Comparison of ENCODE assay signal across 10 mouse cellular contexts in the genomic region with DNA sequence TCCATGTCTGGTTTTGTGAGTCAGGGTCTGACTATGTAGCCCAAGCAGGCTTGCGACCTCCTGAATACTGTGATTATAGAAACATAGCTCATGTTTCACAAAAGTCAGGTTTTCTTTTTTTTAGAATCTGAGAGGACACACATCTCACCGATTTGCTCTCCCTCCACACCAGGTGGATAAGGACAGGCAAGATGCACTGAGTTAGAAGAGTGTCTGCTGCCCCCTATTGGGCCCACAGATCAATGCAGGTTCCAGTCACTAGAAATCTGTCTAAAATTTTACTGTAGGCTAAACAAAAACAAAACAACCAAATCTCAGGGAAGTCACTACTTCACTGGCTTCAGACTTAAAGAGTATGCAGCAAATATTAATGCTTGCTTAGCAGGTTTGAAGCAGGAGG. TPM values are rescaled to one million over a fixed set of nuclear protein-coding genes. Genes with fewer than 3 reads are reported as not detected.
DNase-seq lines count a peak whose midpoint lies in the region; ATAC-seq and TF ChIP-seq lines count a peak whose summit lies in the region.
"Had no signal": no experiment of that assay in that cellular context is flagged by ENCODE, and none has a peak within 500 bp of the region (broad histone marks: within the 10 kb centered on the region; RNA-seq: fewer than 3 reads in every experiment).

No protein-coding gene starts in this region.

- H3K4me2 ChIP-seq in hindbrain, embryonic 14.5 days (replicated peaks) = no peak overlapping the region
- H3K4me2 ChIP-seq: hindbrain, embryonic 15.5 days had no signal

- TF ChIP-seq POLR2A in heart, adult 2 months (IDR thresholded peaks at IDR 0.05; ENCODE audit: insufficient read depth, low read depth, low read length) = no peak

- H3K9me3 ChIP-seq in hindbrain, embryonic 14.5 days (ENCODE audit: control insufficient read depth, low read length) = no peaks in the 10 kb centered on the region
- H3K9me3 ChIP-seq: hindbrain, embryonic 15.5 days had no signal

- H3K9ac ChIP-seq in heart, adult 2 months (ENCODE audit: low read depth, low read length) = no peak overlapping the region
- no peak overlapping the region for H3K9ac ChIP-seq in hindbrain, embryonic 14.5 days
- H3K9ac ChIP-seq: hindbrain, embryonic 15.5 days had no signal

- WGBS in heart, adult 2 months = 58% methylated on average over 2 of the region's 2 CpGs
- WGBS in hindbrain, embryonic 14.5 days = 55% methylated on average over 2 of the region's 2 CpGs

- H3K36me3 ChIP-seq in heart, adult 2 months (ENCODE audit: control insufficient read depth, insufficient read depth, low read length) = no peaks in the 10 kb centered on the region
- peaks cover 31% of the 10 kb centered on the region for H3K36me3 ChIP-seq in hindbrain, embryonic 14.5 days (replicated peaks; ENCODE audit: control insufficient read depth, insufficient read depth)

- no peaks in the 10 kb centered on the region for H3K4me1 ChIP-seq in heart, adult 2 months (ENCODE audit: control insufficient read depth, insufficient read depth, low read length)
- no peaks in the 10 kb centered on the region for H3K4me1 ChIP-seq in hindbrain, embryonic 14.5 days (replicated peaks; ENCODE audit: control insufficient read depth, insufficient read depth, low read length)
- H3K4me1 ChIP-seq: hindbrain, embryonic 15.5 days had no signal

- intact Hi-C loops in heart, adult 2 months (cut with DNase I) = loop anchor here (1.0 to 5.0 kb wide), 3 partner anchors 193 to 308 kb away; no protein-coding TSS in a partner anchor

- ATAC-seq in hindbrain, embryonic 14.5 days (ENCODE audit: low FRiP score) = no peak
- ATAC-seq in megakaryocyte-erythroid progenitor cell, adult 5-6 weeks (replicated peaks; ENCODE audit: low FRiP score, low TSS enrichment, poor library complexity, severe bottlenecking) = peak; percentile 73

- peak; percentile 92 for TF ChIP-seq CTCF in heart, adult 2 months (IDR thresholded peaks at IDR 0.05)

- H3K27ac ChIP-seq in heart, adult 2 months = no peak overlapping the region
- no peak overlapping the region for H3K27ac ChIP-seq in hindbrain, embryonic 14.5 days
- H3K27ac ChIP-seq: hindbrain, embryonic 15.5 days had no signal

- no peaks in the 10 kb centered on the region for H3K27me3 ChIP-seq in heart, adult 2 months (ENCODE audit: control insufficient read depth, insufficient read depth, low read length)
- no peaks in the 10 kb centered on the region for H3K27me3 ChIP-seq in hindbrain, embryonic 14.5 days (ENCODE audit: control insufficient read depth, insufficient read depth, low read length)
- H3K27me3 ChIP-seq: hindbrain, embryonic 15.5 days had no signal

- no peak for TF ChIP-seq EP300 in heart, adult 2 months (IDR thresholded peaks at IDR 0.05; ENCODE audit: insufficient read depth, low read depth, low read length)

- H3K4me3 ChIP-seq in heart, adult 2 months = no peak overlapping the region
- no peak overlapping the region for H3K4me3 ChIP-seq in hindbrain, embryonic 14.5 days (replicated peaks; ENCODE audit: low read length)
- H3K4me3 ChIP-seq: hindbrain, embryonic 15.5 days; myocyte had no signal

- peak; percentile 27 to 51 for DNase-seq in heart, adult 2 months
- DNase-seq in heart, adult 9 months (ENCODE audit: low spot score in 2 of 2) = no peak
- DNase-seq in ovary, postnatal 36 days (ENCODE audit: low spot score) = peak; percentile 17
- no peak for DNase-seq in ovary, postnatal 14 days (ENCODE audit: low spot score)
- peak; percentile 51 for DNase-seq in cerebellum, adult 11 months
- peak; percentile 62 for DNase-seq in hindbrain, embryonic 14.5 days (ENCODE audit: low spot score)
- no peak for DNase-seq in urinary bladder, postnatal 10 days (ENCODE audit: low spot score)

- no peaks in the 10 kb centered on the region for H3K79me2 ChIP-seq in heart, adult 2 months (replicated peaks; ENCODE audit: control insufficient read depth, insufficient read depth, low read length)

RNA-seq across cellular contexts. Expression of gene Bcl2, which starts 21.5 kb away (rescaled TPM):
- total RNA-seq in heart, adult 2 months (2021) = 1 to 10 TPM; 3.5 to 5.0 TPM
- 1.3 and 1.9 TPM in 2 replicates for polyA plus RNA-seq in heart, adult 2 months (2012; rRNA removed)
- 11.4 and 11.9 TPM in 2 replicates for polyA plus RNA-seq in hindbrain, embryonic 14.5 days (2014; fragmentation: Nextera tagmentation; extraction: Ambion mirVana)
- 4.8 and 15.0 TPM in 2 replicates for total RNA-seq in megakaryocyte-erythroid progenitor cell, adult 5-6 weeks (2014; fragmentation: Nextera tagmentation)
- 12.1 and 14.5 TPM in 2 replicates for total RNA-seq in megakaryocyte-erythroid progenitor cell, adult 5-6 weeks (2017)

RNA-seq across cellular contexts. Expression of gene Kdsr, which starts 23.9 kb away (rescaled TPM):
- 1 to 10 TPM; 5.9 to 6.2 TPM for total RNA-seq in heart, adult 2 months (2021)
- 2.6 and 3.1 TPM in 2 replicates for polyA plus RNA-seq in heart, adult 2 months (2012; rRNA removed)
- 15.2 and 16.1 TPM in 2 replicates for polyA plus RNA-seq in hindbrain, embryonic 14.5 days (2014; fragmentation: Nextera tagmentation; extraction: Ambion mirVana)
- total RNA-seq in megakaryocyte-erythroid progenitor cell, adult 5-6 weeks (2014; fragmentation: Nextera tagmentation) = 9.4 and 10.2 TPM in 2 replicates
- total RNA-seq in megakaryocyte-erythroid progenitor cell, adult 5-6 weeks (2017) = 31.7 and 35.8 TPM in 2 replicates

Comparison
In these comparisons a context has a peak if more than half of its experiments do, and no peak if none do; other contexts are left out.
1. DNase-seq: peak in heart, adult 2 months (2 of 2), ovary, postnatal 36 days (single experiment), cerebellum, adult 11 months (single experiment) and hindbrain, embryonic 14.5 days (single experiment); none in heart, adult 9 months (0 of 2), ovary, postnatal 14 days (single experiment) and urinary bladder, postnatal 10 days (single experiment).